Mouse (Mus musculus): ENCODE measurements around the gene Lrg1.
A peak's percentile ranks its signal among the peaks of the same experiment; 100 is the strongest.
"Not testable (repeated sequence)": the region's sequence is repeated elsewhere in the genome, so short reads cannot be mapped to it uniquely, and the experiment has no call there.

Gene Lrg1

DNA sequence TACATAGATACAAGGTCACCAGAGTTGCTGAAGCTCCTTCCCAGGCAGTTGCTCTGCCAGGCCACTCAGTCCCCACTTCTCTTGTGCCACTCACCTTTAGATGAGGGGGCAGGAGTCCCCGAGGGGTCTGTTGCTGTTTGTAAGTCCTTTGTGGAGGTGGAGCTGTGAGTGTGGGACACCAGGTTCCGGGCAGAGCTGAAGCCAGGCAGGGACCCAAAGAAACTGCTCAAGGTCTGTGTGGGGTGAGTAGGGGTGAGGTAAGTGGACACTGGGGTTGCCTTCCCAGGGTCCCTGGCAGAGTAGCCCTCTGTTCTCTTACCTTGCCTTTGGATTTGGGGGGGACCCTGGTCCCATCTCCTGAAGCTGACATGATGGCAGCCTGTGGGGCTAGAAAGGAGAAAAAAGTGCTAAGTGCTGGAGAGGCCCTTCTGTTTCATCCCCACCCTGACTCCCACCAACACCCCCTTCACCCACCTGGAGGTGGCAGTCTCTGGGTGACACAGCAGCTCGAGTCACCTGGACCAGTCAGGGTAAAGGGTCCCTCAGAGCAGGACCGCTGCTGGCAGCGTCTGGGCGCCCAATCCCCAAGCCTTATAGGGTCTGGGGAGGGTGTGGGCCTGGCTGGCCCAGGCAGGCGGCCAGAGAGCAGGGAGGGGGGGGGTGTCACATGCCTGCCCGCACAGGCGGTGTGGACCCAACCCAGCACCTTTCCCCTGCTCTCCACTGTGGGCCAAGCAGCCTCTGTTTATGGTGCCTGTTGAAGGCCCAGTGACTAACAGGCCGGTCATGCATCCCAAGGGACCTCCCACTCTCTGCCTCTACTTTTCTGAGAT lies 12.4 kb downstream of the Lrg1 start, which contains the start of gene Plin4:
TSS of gene Plin4 (minus strand) at position 585 of the 833 bp plus-strand sequence.
- DNase-seq (ENCODE audit: low spot score in 2 of 2), result no peak

DNA sequence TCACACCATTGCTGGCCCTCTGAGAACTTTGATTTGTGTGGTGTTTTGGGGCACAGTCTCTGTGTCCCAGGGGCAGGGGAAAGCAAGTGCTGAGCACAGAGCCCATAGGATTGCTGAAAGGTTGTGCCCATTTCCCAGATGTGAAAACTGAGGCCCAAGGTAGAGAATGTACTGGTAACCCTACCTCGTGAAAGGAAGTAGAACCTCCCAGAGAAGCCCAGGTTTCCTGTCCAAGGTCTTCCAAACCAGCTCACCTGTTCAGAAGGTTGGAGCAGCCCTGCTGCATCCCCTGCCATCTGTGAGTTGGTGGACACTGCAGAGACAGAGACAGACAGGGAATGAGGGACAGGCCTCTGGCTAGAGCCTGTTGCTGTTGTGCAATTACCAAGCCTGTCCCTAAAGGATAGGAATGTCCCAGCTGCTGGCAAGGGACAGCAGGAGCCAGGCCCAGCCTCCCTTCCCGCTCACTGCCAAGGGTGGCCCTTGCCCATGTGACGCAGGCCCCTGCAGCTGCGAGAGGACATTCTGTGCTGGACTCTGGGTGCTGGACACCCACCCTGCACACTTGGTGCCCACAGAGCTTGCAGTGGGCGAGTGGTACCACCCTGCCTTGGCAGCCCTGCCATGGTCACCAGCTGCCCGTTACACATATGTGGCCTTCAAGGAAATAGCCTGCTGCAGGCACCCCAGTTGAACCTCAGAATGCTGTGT lies 13.3 kb downstream of the Lrg1 start:
- no peak for DNase-seq (ENCODE audit: low spot score in 2 of 2)

DNA sequence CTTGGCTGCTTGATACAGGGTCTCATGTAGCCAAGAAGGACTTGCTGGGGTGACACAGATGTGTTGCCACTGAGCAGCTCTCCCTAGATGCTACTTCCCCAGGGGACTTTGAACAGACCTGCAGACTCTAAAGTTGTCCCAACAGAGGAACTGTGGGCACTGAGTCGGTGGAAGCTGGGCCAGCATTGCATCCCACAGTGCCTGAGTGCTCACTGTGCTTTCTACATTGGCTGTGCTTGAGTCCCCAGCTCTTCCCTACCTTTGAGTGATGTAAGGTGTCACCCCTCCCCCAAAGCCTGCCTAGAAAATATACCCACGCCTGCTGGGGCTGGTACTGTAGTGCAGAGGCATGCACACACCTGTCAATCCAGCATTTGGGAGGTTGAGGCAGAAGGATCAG lies 14.1 kb downstream of the Lrg1 start:
- DNase-seq (ENCODE audit: low spot score in 2 of 2), result no peak

DNA sequence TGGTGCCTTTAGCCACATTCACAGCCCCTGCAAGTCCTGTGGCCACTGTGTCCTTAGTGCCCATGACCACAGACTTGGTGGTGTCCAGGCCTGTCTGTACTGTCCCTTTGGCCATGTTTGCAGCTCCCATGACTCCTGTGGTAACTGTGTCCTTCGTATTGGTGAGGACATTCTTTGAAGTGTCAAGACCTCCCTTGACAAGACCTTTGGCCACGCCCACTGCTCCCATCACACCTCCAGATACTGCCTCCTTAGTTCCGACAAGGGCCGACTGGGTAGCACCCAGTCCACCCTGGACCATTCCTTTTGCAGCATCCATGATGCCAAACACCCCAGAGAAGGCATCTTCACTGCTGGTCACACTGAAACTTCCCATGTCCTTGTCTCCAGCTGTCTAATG lies 14.8 kb downstream of the Lrg1 start:
- no peak for DNase-seq (ENCODE audit: low spot score in 2 of 2)

DNA sequence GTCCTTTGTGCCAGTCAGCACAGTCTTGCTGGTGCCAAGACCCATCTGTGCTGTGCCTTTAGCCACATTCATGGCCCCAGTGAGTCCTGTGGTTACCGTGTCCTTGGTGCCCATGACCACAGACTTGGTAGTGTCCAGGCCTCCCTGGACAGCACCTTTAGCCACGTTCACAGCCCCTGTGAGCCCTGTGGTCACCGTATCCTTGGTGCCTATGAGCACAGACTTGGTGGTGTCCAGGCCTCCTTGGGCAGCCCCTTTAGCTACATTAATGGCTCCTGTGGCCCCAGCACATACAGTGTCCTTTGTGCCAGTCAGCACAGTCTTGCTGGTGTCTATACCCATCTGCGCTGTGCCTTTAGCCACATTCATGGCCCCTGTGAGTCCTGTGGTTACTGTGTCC lies 15.4 kb downstream of the Lrg1 start:
- DNase-seq (ENCODE audit: low spot score in 2 of 2), result not testable (repeated sequence)

DNA sequence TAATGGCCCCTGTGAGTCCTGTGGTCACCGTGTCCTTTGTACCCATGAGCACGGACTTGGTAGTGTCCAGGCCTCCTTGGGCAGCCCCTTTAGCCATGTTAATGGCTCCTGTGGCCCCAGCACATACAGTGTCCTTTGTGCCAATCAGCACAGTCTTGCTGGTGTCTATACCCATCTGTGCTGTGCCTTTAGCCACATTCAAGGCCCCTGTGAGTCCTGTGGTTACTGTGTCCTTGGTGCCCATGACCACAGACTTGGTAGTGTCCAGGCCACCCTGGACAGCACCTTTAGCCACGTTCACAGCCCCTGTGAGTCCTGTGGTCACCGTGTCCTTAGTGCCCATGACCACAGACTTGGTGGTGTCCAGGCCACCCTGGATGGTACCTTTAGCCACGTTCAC lies 17.0 kb downstream of the Lrg1 start:
- DNase-seq (ENCODE audit: low spot score in 2 of 2), result not testable (repeated sequence)

DNA sequence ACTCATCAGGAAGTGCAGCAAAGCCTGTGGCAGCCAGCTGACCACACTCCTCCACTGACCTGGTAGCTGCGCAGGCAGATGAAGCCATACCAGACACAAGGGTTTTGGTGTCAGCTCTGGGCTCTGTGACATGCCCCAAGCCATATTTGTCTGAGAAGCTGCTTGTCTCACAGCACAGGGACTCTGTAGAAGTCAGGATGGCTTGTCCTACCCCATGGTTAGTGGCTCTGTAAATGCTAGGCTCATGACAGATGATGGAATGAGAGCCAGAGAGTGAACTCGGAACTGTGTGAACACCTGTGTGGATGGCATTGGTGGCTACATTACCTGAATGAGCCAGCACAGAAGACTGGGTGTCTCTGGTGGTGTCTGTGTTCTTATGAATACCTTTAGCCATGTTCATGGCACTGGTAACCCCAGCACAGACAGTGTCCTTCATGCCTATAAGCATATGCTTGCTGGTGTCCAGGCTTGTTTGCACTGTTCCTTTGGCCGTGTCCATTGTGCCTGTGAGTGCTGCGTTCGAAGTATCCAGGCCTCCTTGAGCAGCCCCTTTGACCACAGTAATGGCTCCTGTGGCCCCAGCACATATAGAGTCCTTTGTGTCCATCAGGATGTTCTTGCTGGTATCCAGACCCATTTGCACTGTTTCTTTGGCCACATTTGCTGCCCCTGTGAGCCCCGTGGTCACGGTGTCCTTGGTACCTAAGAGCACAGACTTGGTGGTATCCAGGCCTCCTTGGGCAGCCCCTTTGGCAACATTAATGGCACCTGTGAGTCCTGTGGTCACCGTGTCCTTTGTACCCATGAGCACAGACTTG lies 18.1 kb downstream of the Lrg1 start:
- DNase-seq (ENCODE audit: low spot score in 2 of 2), result no peak

DNA sequence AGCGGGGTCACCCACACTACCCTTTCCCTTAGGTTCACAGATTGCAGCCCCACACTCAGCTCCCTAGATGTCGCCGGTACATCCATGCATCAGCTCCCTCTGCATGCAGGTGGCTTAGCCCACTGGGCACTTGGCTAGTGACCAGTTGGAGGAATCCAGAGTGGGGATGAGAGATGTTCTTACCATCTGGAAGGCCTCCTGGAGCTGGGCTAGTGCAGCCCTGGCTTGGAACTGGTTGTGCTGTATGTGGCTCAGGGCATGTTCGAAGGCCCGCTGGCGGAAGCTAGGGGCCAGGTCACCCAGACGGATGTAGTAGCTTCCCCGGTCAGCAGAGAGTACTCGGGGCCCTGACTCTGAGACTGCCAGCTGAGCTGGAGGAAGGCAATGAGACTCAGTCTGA lies 18.9 kb downstream of the Lrg1 start:
- no peak for DNase-seq (ENCODE audit: low spot score in 2 of 2)

DNA sequence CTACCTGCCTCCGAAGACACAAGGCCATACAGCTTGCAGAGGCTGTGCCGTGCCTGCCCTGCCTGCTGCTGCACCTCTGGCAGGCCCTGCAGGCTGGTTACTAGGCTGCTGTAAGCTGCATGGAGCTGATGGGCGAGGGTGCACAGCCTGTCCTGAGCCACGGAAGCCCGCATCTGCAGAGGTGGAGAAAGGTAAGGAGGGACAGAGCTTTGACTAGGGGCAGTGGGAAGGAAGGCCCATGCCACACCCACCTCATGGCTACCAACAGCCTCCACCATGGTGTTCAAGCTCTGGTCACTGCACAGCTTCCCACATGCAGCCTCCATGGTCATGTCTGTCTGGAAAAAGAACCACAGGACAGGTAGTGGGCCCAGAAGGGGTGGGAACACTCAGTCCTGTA lies 19.6 kb downstream of the Lrg1 start:
- DNase-seq (ENCODE audit: low spot score in 2 of 2), result no peak

DNA sequence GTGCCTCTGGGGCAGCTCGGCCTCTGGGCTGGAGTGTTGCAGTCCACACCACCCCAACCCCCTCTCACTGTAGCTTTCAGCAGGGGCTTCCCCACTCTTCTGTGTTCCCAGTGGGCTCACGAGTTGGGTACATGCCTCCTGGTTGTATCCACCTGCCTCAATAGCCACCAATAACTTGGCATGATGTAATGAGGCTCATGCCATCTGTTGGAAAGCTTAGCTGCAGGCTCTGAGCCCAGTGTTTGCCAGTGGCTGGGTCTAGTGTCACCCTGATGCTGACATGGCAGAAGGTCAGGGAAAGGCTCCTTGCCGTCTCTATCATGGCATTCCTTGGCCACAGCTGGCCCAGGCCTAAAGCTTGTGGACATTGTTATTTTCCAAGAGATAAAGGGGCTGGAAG lies 21.0 kb downstream of the Lrg1 start:
- DNase-seq (ENCODE audit: low spot score in 2 of 2), result no peak

DNA sequence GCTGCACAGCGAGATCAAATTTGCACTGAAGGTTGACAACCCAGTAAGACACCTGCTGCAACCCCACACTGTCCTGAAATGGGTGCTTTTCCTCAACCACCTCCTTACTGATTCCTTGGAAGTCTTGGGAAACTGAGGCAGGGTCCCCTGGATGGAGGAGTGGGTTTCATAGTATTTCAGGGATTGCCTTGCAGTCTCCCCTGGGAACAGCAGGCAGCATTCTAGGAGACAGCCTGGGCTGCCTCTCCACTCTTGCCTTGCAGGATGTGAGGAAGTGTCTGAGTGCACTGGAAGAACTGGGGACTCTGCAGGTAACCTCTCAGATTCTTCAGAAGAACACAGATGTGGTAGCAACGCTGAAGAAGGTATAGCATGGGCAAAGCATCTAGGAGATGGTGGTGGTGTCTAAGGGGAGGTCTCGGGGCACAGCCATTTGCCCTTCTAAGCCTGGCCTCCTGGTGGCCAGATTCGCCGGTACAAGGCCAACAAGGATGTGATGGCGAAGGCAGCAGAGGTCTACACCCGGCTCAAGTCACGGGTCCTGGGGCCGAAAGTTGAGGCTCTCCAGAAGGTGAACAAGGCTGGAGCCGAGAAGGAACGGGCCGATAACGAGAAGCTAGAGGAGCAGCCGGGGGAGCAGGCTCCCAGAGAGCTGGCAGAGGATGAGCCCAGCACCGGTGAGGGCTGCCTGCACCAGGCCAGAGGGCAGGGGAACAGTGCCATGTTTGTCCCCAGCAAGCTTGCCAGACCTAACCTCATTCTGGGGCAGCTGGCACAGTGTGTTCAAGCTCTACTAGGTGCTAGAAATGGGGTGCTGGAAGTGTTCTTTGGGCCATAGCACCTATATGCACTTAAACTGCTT lies 22.9 kb downstream of the Lrg1 start:
- no peak for DNase-seq (ENCODE audit: low spot score in 2 of 2)

DNA sequence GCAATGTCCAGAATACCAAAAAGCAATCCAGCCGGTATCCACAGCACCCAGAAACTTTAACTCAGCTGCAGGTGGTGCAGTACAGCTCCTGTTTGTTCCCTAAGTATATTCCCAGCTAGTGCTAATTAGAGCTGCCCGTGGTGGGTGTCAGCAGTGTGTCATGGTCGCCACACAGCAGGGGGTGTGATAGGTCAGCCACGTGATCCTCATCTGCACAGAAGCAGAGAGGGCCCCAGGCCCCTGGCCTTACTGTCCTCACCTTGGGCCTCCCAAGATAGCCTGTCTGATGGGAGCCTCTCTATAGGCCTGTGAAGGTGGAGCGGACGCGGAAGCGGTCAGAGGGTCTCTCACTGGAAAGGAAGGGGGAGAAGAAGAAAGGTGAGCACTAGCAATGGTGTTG lies 23.6 kb downstream of the Lrg1 start:
- no peak for DNase-seq (ENCODE audit: low spot score in 2 of 2)

DNA sequence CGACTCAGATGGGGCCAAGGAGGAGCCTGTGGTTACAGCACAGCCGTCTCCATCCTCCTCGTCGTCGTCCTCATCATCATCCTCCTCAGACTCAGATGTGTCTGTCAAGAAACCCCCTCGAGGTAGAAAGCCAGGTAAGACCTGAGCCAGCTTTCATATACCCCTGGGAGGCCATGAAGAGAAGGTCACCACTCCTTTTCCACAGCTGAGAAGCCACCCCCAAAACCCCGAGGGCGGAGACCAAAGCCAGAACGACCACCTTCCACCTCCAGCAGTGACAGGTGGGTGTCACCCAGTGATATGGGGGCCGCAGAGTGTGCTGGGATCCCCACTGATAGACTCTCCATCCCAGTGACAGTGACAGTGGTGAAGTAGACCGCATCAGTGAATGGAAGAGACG lies 24.9 kb downstream of the Lrg1 start:
- no peak for DNase-seq (ENCODE audit: low spot score in 2 of 2)

DNA sequence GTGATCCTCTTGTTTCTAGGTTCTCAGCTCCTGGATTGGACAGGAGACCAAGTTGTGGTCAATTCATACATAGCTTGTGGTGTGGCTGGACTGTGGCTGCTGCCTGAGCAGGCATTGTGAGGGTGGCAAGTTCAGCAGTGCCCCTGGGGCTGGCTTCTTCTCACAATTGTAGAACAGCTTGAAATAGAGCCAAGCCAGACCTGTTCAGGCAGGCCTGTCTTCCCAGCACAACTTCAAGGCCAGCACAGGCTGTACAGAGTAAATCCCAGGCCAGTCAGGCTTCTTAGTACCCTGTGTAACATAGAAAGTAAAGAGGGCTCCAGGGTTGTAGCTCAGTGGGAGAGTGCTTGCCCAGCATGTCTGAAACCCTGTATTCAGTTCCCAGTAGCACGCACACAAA lies 29.0 kb downstream of the Lrg1 start:
- DNase-seq (ENCODE audit: low spot score in 2 of 2), result no peak

DNA sequence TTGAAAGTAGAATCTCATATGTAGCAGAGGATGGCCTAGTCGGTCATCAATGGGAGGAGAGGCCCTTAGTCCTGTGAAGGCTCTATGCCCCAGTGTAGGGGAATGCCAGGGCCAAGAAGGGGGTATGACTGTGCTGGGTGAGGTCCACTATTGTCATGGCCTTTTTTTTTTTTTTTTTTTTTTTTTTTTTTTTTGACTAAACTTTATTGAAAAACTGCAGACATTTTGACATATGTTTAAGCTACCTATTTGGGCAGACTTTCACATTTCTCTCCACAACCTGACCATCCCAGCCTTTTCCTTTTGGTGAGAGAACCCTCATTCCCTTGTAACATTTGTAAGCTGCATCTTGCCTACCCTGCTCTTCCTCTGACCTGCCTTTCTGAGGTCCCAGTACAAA lies 29.5 kb downstream of the Lrg1 start:
- no peak for DNase-seq (ENCODE audit: low spot score in 2 of 2)

DNA sequence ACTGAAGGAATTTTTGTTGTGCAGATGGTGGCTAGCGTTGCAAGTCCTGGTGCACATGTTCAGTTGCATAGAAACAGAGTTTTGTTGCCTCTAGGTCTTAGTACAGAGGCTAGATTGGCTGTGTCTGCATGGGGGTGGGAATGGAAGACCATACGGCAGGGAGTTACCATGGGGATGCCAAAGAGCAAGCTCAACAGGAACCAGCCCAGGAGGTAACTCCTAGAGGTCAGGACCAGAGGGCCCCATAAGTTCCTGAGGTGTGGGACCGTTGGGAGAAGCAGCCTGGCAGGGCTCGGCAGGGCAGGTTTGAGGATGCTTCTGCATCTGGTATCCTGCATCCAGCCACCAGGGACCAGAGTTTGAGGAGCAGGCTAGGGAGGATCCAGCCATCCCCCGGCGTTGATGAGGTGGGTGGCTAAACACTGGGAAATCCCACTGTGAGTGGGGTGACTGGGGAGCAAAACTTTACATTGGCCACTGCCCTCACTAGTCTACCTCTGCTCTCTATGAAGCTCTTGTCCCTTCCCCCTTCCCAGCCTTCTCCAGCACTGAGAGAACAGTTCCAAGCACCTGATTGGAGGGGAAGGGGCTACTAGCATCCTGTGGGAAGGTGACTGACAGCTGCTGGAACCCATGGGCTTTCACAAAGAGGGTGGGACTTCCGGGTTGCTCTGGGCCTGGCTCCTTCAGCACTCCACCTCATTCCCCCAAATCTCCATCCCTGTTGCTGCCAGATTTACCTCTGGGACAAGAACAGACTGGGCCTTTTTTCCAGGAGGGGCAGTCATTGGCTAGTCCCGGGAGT lies 40.8 kb downstream of the Lrg1 start:
- no peak for DNase-seq (ENCODE audit: low spot score in 2 of 2)

DNA sequence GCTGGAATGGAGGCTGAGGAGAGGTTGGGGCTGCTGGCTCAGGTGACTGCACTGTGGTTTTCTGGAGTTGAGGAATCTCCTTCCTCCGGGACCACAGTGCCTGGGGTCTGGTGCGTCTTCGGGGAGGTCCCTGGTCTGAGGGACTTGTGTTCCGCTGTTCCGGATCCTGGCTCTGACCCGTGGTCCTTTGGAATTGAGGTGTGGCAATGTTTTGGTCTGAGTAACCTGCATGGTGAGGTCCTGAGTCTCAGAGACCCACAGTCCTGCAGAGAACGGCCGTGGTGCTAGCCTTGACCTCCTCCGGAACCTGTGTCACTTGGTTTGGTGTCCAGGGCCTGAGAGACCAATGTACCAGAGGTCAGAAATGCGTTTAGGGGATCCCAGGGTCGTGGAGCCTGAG lies 41.9 kb downstream of the Lrg1 start:
- peak; percentile 28 to 76 for DNase-seq (ENCODE audit: low spot score in 2 of 2)

DNA sequence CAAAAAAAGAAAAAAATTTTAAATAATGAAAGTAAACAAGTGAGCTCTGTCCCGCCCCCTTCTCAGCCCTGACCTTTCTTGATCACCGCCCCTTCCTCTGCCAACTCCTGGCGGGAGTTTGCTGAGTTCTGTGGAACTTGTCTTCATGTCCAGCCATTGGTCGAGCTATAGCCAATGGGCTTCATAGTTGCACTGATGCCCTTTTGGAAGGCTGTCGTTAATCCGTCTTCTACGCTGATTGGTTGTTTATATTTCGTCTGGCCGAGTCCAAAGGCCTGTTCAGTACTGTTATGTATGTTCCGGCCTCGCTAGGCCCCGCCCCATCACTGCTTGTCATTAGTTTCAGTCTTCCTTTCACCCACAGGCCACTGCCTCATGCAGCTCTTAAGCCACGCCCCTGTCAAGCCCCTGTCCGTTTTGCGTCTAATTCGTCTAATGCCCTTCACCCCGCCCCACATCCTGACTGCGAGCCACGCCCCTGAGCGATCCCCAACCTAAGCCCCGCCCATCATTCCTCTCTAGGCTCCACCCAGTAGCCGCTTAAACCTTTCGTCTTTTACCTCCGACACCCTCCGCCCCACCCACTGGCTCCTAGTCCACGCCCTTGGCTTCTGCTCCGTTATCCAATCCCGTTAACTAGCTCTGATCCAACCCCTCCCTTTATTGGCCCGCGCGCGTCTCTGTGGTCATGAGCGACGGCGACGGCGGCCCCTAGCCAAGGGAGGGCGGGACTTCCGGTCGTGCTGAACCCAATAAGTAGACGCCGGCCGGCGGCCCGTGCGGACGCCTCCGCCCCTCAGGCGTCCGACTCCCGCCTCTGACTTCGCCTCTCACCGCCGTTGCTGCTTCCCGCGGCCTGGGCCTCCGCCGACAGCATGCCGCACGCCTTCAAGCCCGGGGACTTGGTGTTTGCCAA lies 42.7 kb downstream of the Lrg1 start, which contains the start of gene Hdgfl2:
TSS of gene Hdgfl2 (plus strand) at position 755 of the 916 bp plus-strand sequence.
- DNase-seq (ENCODE audit: low spot score in 2 of 2), result peak; percentile 99 to 100

DNA sequence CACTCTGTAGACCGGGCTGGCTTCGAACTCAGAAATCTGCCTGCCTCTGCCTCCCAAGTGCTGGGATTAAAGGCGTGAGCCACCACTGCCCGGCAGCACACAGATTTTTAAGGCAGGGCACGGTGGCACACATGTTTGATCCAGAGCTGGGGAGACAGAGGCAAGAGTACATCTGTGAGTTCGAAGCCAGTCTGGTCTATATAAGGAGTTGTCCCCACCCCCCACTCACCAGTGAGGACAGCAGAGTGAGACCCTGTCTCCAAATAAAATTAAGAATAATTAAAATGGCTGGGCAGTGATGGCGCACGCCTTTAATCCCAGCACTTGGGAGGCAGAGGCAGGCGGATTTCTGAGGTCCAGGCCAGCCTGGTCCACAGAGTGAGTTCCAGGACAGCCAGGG lies 43.4 kb downstream of the Lrg1 start:
- not testable (repeated sequence) for DNase-seq (ENCODE audit: low spot score in 2 of 2)

Measured in spleen, postnatal 4 days (tissue).